ENCODE assay signal across 13 mouse cellular contexts in genomic region chr4:105860930-105861653, GRCm38 (mm10).
DNase-seq lines count a peak whose midpoint lies in the region; ATAC-seq and TF ChIP-seq lines count a peak whose summit lies in the region.
"Had no signal": no experiment of that assay in that cellular context is flagged by ENCODE, and none has a peak within 500 bp of the region (broad histone marks: within the 10 kb centered on the region; RNA-seq: fewer than 3 reads in every experiment).

No protein-coding gene starts in this region.

- no peaks in the 10 kb centered on the region for H3K9me3 ChIP-seq in forebrain, embryonic 11.5 days (ENCODE audit: control insufficient read depth, low read length)
- H3K9me3 ChIP-seq in forebrain, embryonic 12.5 days: no peaks in the 10 kb centered on the region
- H3K9me3 ChIP-seq in midbrain, embryonic 10.5 days (replicated peaks): no peaks in the 10 kb centered on the region
- no peaks in the 10 kb centered on the region for H3K9me3 ChIP-seq in midbrain, postnatal 0 days (ENCODE audit: low read length)
- no peaks in the 10 kb centered on the region for H3K9me3 ChIP-seq in neural tube, embryonic 11.5 days (ENCODE audit: control insufficient read depth, low read length)
- H3K9me3 ChIP-seq: liver, embryonic 15.5 days had no signal

- 71% methylated on average over 11 of the region's 11 CpGs for WGBS in forebrain, embryonic 11.5 days
- WGBS in forebrain, embryonic 12.5 days: 78% methylated on average over 11 of the region's 11 CpGs
- WGBS in midbrain, embryonic 10.5 days: 78% methylated on average over 11 of the region's 11 CpGs
- 79% methylated on average over 11 of the region's 11 CpGs for WGBS in midbrain, postnatal 0 days
- WGBS in neural tube, embryonic 11.5 days: 66% methylated on average over 11 of the region's 11 CpGs

- DNase-seq in forebrain, embryonic 11.5 days (ENCODE audit: low spot score): peak; percentile 65
- peak; percentile 36 for DNase-seq in midbrain, embryonic 10.5 days (ENCODE audit: low spot score)
- DNase-seq in midbrain, postnatal 0 days (ENCODE audit: low spot score): no peak
- peak; percentile 63 for DNase-seq in gastrocnemius, adult 2 months
- peak; percentile 63 for DNase-seq in neural tube, embryonic 11.5 days (ENCODE audit: low spot score)
- no peak for DNase-seq in testis, postnatal 14 days (ENCODE audit: low spot score)
- no peak for DNase-seq in lung, postnatal 36 days
- DNase-seq: cerebellum, adult 2 months; heart, postnatal 10 days; kidney, adult 2 months; thymus, adult 2 months had no signal

- no peak overlapping the region for H3K4me3 ChIP-seq in forebrain, embryonic 11.5 days (ENCODE audit: low read depth, low read length)
- no peak overlapping the region for H3K4me3 ChIP-seq in forebrain, embryonic 12.5 days (replicated peaks)
- no peak overlapping the region for H3K4me3 ChIP-seq in midbrain, embryonic 10.5 days
- no peak overlapping the region for H3K4me3 ChIP-seq in midbrain, postnatal 0 days (ENCODE audit: low read depth, low read length)
- no peak overlapping the region for H3K4me3 ChIP-seq in gastrocnemius, adult 2 months
- H3K4me3 ChIP-seq in neural tube, embryonic 11.5 days (ENCODE audit: low read depth, low read length): no peak overlapping the region
- H3K4me3 ChIP-seq: liver, embryonic 15.5 days had no signal

- H3K4me2 ChIP-seq in forebrain, embryonic 11.5 days (ENCODE audit: low read depth, low read length, severe bottlenecking): no peak overlapping the region
- no peak overlapping the region for H3K4me2 ChIP-seq in forebrain, embryonic 12.5 days
- H3K4me2 ChIP-seq in midbrain, postnatal 0 days (ENCODE audit: low read depth, low read length, poor library complexity, severe bottlenecking): no peak overlapping the region
- no peak overlapping the region for H3K4me2 ChIP-seq in neural tube, embryonic 11.5 days (ENCODE audit: low read depth)
- H3K4me2 ChIP-seq: liver, embryonic 15.5 days had no signal

- no peak for ATAC-seq in forebrain, embryonic 11.5 days (replicated peaks; ENCODE audit: low FRiP score)
- ATAC-seq in forebrain, embryonic 12.5 days (ENCODE audit: low FRiP score): no peak
- no peak for ATAC-seq in midbrain, postnatal 0 days (ENCODE audit: low FRiP score)
- ATAC-seq in neural tube, embryonic 11.5 days (ENCODE audit: insufficient read depth, low FRiP score, low TSS enrichment): no peak

- no peak overlapping the region for H3K9ac ChIP-seq in forebrain, embryonic 11.5 days (ENCODE audit: low read length)
- no peak overlapping the region for H3K9ac ChIP-seq in forebrain, embryonic 12.5 days
- H3K9ac ChIP-seq in midbrain, postnatal 0 days (replicated peaks; ENCODE audit: low read length, poor library complexity, severe bottlenecking): no peak overlapping the region
- no peak overlapping the region for H3K9ac ChIP-seq in neural tube, embryonic 11.5 days (ENCODE audit: low read length)
- H3K9ac ChIP-seq: liver, embryonic 15.5 days had no signal

- no peak for TF ChIP-seq CTCF in midbrain, postnatal 0 days (IDR thresholded peaks at IDR 0.05)
- TF ChIP-seq CTCF in gastrocnemius, adult 2 months (IDR thresholded peaks at IDR 0.05): no peak

- H3K4me1 ChIP-seq in forebrain, embryonic 11.5 days (replicated peaks; ENCODE audit: control insufficient read depth, insufficient read depth, low read length): no peaks in the 10 kb centered on the region
- H3K4me1 ChIP-seq in forebrain, embryonic 12.5 days: no peaks in the 10 kb centered on the region
- no peaks in the 10 kb centered on the region for H3K4me1 ChIP-seq in midbrain, embryonic 10.5 days
- no peaks in the 10 kb centered on the region for H3K4me1 ChIP-seq in midbrain, postnatal 0 days (ENCODE audit: insufficient read depth, low read length)
- no peaks in the 10 kb centered on the region for H3K4me1 ChIP-seq in neural tube, embryonic 11.5 days (ENCODE audit: control insufficient read depth, insufficient read depth, low read length)
- H3K4me1 ChIP-seq: liver, embryonic 15.5 days had no signal

- H3K36me3 ChIP-seq in forebrain, embryonic 11.5 days (ENCODE audit: control insufficient read depth, insufficient read depth, low read length): no peaks in the 10 kb centered on the region
- H3K36me3 ChIP-seq in forebrain, embryonic 12.5 days (replicated peaks): no peaks in the 10 kb centered on the region
- no peaks in the 10 kb centered on the region for H3K36me3 ChIP-seq in midbrain, embryonic 10.5 days
- no peaks in the 10 kb centered on the region for H3K36me3 ChIP-seq in midbrain, postnatal 0 days (ENCODE audit: insufficient read depth, low read length)
- no peaks in the 10 kb centered on the region for H3K36me3 ChIP-seq in neural tube, embryonic 11.5 days (ENCODE audit: control insufficient read depth, insufficient read depth, low read length)
- H3K36me3 ChIP-seq: liver, embryonic 15.5 days had no signal

- no peak overlapping the region for H3K27ac ChIP-seq in forebrain, embryonic 11.5 days (ENCODE audit: low read depth, low read length)
- no peak overlapping the region for H3K27ac ChIP-seq in forebrain, embryonic 12.5 days
- H3K27ac ChIP-seq in midbrain, embryonic 10.5 days (replicated peaks): no peak overlapping the region
- no peak overlapping the region for H3K27ac ChIP-seq in midbrain, postnatal 0 days (ENCODE audit: low read depth, low read length)
- H3K27ac ChIP-seq in gastrocnemius, adult 2 months: no peak overlapping the region
- H3K27ac ChIP-seq in neural tube, embryonic 11.5 days (ENCODE audit: low read depth, low read length): no peak overlapping the region
- H3K27ac ChIP-seq: liver, embryonic 15.5 days had no signal

- H3K27me3 ChIP-seq in forebrain, embryonic 11.5 days (ENCODE audit: control insufficient read depth, insufficient read depth, low read length): no peaks in the 10 kb centered on the region
- H3K27me3 ChIP-seq in forebrain, embryonic 12.5 days: no peaks in the 10 kb centered on the region
- H3K27me3 ChIP-seq in midbrain, embryonic 10.5 days (ENCODE audit: low read depth, poor library complexity, severe bottlenecking): no peaks in the 10 kb centered on the region
- H3K27me3 ChIP-seq in midbrain, postnatal 0 days (ENCODE audit: insufficient read depth, low read length): no peaks in the 10 kb centered on the region
- H3K27me3 ChIP-seq in neural tube, embryonic 11.5 days (ENCODE audit: control insufficient read depth, insufficient read depth, low read length): no peaks in the 10 kb centered on the region
- H3K27me3 ChIP-seq: liver, embryonic 15.5 days had no signal

- intact Hi-C loops in gastrocnemius, adult 2 months (cut with DNase I): no loop called here

Comparison
In these comparisons a context has a peak if more than half of its experiments do, and no peak if none do; other contexts are left out.
1. DNase-seq: peak in forebrain, embryonic 11.5 days (single experiment), midbrain, embryonic 10.5 days (single experiment), gastrocnemius, adult 2 months (single experiment) and neural tube, embryonic 11.5 days (single experiment); none in midbrain, postnatal 0 days (single experiment), testis, postnatal 14 days (single experiment) and lung, postnatal 36 days (single experiment).